Mouse (Mus musculus) cerebellum, postnatal 25 days (tissue): ENCODE measurements around the gene Zfand2b.

Experiments
- DNase-seq, 2 experiments: peaks; one replicate each; pipeline ENCODE4 v3.0.0; 2021; ENCODE audit warnings: mixed read lengths in 2 of 2

The Zfand2b gene

DNA sequence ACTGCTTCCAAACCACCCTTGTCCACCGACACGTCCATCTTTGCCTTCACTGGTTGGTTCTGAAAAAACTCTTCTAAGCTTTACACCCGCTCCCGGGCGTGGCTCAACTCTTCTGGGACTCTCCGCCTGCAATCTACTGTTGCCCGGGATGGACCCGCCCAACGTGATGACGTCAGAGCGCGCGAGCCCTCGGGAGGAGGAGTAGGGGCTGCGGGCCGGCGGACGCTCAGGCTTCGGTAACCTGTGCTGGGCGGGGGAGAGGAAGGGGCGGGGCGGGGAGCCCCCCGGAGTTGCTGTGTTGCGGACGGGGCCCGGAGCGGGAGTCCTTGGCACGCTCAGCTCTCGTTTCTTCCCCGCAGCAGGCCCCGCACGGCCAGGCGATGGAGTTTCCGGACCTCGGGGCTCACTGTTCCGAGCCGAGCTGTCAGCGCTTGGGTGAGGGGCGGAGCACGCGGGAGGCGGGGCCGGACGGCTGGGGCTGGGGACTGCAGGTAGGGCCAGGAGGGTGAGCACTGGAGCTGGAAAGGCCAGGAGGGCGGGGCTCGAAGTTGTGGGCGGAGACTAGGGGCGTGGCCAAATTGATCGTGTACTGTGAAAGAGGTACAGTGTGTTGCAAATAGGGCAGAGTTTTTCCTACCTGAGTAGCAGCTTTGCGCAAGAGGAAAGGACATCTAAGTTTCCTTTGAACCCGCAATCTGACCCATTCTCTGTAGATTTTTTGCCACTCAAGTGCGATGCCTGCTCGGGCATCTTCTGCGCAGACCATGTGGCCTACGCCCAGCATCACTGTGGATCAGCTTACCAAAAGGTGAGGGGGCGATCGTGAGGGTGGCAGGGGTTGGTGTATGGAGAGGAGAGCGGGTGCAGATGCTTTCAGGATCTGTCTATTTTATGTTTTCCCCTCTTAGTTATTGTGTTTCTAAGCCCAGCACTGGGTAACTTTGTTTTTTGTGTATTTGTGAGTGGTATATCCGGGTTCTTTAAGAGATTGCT lies at the start of gene Zfand2b:
Gene Zfand2b (plus strand): TSS at position 175 of the 993 bp plus-strand sequence.
- DNase-seq = peak; percentile 97 to 98

DNA sequence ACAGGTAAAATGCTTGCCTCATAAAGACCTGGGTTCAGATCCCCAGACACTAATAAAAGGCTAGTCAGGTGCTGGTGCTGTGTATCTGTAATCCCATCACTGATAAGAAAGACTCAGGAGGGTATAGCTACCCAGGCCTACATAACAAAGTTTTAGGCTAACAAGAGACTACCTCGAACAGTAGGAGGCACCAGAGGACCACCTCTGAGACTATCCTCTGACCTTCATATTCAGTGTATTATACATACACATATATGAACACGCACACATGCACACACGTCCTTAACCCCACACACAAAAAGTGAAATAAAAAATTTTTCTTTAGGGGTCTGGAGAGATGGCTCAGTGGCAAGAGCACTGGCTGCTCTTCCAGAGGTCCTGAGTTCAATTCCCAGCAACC lies 46.2 kb upstream of the Zfand2b start:
- no peak for DNase-seq

DNA sequence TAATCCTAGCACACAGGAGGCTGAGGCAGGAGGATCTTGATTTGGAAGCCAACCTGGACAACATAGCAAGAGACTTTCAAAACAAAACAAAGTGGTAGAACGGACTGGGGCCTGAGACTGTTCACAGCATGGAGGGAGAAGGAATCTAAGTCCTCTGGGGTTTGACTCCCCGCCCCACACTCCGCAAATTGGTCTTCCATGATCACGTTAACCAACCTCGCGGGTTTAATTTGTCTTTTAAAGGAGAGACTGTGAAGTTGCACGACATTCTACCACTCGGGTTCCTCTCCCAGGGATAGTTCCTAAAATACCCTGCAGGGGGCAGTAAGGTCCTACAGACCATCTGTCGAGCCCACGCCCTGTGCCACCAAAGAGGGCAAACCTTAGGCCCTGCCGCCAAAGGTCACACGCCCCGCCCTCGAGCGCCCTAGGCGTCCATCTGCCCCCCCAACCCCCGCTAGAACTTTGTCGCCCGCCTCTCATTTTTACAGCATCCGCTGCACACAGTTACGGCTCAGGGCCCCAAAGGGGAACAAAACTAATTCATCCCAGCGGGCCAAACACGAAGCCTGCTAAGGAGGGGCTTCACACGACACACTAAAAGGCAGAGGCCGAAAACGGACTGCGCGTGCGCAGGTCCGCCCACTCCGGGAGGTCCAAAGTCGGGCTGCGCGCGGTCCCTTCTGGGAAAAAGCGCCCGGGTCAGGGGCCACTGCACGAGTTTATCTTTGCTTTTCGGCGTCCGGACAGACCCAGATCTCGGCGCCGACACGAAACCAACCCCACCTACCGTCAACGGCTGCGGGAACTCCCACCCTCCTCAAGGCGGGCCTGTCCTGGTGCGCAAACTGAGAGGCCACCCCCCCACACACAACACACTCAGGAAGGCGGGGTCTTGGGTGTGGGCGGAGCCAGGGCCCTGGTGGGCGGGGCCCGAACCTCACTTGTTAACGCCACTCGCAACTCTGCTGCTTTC lies 43.8 kb upstream of the Zfand2b start, which contains the start of gene Nhej1:
Gene Nhej1 (minus strand): TSS at position 855 of the 976 bp plus-strand sequence.
- peak; percentile 95 to 96 for DNase-seq

DNA sequence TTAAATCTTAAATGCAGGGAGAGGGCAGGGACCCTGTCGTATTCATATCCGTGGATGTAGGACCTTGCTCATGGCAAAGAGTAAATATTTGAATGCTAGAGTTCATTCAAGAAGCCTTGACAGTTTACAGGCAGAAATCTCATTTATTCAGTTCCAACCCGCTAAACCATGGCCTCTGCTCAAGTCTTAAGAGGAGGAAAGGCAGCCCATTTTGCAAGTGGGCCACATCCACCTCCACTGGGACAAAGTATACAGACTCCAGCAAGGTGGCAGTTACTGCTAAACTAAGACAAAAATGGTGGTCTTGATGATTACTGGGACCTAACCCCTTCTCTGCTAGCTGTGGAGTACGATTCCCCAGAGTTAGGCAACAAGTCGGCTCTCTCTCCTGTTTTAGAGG lies 43.0 kb upstream of the Zfand2b start:
- DNase-seq = no peak

DNA sequence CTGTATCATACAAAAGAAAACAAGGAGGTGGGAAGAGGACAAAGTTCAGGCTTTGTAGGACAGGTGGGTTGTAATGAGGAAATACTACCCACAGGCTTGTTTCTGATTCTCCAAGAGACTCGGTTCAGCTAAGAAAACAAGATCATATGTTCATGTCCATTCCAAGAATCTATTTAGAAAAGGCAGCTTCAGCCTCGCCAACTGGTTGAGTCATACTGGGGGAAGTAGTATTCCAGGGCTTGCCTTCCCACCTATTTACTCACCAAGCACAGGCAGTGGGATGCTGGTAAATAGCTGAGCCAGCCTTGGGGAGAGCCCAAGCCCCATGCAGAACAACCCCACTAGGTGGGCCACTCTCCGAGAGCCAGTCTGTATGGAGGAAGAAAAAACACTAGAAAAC lies 39.8 kb upstream of the Zfand2b start:
- DNase-seq = no peak

DNA sequence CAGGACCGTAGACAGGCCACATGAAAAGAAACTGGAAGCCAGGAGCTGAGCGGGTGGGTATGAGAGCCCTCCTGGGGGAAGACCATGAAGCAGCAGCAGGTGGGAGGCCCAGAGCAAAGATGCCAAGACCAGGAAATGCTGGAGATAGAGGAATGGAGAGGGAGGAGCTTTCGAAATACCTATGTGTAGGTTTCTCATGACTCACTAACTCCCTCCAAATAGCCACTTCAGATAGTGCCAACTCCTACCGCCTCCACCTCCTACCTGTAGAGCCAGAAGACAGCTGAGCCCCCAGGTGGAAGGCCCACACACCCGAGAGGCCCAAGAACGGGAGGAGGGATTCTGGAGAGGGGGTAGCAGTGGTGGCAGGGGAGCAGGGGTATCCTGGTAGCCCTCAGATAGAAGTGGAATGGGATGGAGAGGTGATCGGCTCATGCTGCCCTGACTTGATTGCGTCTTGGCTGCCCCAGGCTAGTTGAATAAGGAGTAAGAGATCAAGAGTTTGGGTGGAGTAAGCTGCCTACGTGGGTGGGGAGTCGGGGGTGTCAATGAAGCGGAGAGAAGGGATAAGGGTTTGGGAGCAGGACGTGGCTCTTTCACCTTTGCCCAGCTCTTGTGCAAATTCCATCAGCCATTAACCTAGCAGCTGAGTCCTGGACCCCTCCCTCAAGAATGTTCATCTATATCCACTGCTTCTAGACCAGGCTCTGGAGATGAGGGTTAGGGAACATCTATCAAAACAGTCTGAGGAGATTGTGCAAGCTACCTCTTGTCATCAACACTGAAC lies 34.8 kb upstream of the Zfand2b start, which contains the start of gene Slc23a3:
Gene Slc23a3 (minus strand): TSS at position 470 of the 787 bp plus-strand sequence.
- no peak for DNase-seq

DNA sequence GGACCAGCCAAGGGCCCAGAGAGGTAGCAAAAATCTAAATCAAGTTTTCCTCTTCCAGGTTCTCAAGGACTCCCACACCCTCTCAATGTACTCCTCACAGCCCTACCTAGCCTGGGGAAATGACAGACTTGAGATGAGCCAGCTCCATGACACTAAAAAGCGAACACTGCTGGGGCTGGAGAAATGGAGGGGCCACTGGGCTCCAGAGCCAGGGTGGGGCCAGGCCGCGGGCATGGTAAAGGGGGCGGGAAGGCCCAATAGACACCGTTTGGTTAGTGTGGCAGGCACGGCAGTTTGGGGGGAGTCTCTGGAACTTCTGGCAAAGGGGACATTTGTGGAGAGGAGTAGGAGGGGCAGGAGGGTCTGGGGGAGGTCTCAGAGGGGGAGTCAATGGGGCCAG lies 32.2 kb upstream of the Zfand2b start:
- no peak for DNase-seq

DNA sequence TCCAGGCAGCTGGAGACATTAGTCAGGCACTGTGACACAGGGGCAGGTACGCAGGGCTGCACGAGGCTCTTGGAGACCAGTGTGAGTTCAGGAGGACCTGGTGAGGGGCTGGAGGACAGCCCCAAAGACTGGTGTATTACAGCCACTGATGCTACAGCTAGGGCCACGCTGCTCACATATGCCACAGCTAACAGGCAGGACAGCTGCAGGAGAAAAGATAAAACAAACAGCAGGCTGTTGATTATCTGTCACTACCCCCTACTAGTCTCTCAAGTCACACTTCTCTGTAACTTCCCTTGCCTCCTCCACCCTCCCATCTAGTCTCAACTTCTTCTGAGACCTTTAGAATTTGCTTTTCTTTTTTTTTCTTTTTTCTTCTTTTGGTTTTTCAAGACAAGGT lies 31.7 kb upstream of the Zfand2b start:
- no peak for DNase-seq

DNA sequence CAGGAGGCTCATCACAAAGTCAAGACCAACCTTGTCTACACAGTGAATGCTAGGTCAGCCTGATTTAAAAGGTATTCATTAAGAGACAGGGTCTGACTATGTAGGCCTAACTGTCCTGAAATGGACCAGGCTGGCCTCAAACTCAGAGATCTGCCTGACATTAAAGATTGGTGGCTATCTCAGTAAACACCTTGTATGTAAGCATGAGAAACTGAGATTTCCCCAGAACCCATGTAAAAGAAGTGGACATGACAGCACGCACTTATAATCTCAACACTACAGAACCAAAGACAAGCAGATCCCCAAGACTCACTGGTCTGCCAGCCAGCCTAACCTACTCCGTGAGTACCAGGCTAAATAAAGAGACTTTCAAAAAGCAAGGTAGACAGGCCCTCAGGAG lies 30.0 kb upstream of the Zfand2b start:
- DNase-seq = no peak

DNA sequence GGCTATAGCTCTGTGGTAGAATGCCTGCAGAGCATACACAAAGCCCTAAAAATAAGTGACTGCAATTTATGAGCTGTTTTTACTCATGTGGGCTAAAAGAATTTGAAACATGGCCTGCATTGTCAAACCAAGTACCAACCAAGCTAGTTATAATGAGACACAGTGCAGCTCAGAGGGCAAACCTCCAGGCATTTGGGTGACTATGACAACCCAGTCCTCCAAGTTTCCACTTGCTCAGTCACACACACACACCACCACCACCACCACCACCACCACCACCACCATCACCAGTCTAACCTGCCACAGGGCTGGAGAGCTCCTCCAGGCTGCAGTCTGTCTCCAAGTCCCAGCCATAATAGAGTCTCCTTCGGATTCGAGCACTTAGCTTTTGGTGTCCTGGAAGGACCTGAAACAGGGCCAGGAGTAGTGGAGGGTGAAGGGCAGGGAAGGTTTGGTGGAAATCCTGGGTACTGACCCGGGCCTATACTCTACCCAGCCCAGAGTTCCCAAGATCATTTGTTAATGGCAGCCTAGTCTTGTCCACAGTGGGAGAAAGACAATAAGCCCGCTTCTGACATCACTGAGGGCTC lies 27.8 kb upstream of the Zfand2b start:
- no peak for DNase-seq

DNA sequence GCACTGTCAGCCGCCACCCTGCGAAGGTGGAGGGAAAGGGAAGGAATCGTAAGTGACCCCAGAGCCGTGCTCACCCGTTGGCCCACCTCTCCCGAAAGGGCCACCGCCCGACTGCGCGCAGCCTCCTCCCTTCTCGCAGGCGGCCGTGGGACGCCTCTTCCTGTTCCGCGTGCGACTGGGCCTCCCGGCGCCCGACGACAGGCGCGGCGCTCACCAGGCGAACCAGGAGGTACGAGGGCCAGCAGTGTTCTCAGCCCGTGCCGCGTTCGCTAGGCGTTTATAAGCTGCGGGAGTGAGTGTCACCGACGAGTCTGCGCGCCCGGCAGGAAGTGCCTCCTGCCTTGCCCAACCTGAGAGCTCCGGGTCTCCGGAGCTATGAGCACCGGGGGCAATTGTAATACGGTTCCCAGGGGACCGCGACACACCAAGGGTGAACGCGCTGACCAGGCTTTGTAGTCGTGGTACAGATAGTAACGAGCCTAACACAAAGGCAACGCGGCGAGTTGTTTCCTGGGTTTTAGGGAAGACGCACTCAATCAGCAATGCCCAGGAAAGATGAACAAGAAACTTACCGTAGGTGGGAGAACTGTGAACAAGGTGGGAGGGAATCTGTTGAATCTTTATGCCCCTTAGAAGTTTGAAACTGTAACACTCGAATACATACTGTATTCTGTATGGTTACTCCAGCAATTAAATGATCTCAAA lies 26.8 kb upstream of the Zfand2b start:
- DNase-seq = peak; percentile 65 to 71

DNA sequence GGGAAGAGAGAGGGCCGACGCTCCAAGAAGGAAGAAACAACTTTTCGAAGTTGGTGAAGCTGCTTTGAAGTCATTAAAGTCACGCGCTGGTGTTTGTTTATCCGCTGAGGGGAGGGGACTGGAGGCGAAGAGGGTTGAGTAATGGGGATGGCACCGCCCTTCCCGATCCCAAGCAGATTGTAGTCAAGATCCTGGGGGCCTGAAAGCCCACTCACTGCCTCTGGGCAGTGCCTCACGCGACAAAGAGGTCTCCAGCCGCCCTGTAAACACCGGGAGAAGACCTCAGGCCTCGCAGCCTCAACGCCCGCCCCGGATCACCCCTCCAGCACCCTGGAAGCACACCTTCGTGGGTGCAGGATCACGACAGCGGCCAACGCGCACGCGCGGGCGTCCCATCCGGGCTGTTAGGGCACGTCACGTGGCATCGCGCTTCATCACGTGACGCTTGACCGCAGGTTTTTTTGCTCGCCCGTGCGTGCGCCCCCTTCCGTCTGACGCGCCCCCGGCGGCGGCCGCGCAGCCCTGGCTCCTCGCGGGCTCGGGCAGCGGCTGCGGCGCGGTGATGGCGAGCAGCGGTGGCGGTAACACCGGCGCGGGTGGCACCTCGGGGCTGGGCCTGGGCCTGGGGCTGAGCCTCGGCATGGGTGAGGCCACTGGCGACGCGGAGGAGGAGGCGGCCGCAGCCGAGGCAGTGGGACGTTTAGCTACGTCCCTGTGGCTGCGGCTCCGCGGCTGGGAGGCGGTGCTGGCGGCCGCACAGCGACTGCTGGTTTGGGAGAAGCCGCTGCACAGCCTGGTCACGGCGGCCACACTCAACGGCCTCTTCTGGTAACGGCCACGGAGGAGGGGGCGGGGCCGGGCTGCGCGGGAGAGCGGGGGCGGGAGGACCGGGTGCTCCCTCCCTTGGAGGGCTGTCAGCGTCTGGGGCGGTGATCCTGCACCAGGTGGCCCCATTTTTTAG lies 25.9 kb upstream of the Zfand2b start, which contains the start of the genes Cnppd1 and Retreg2:
Gene Cnppd1 (minus strand): TSS at position 411 of the 961 bp plus-strand sequence.
Gene Retreg2 (plus strand): TSS at position 478 of the 961 bp plus-strand sequence.
- DNase-seq = peak; percentile 98

DNA sequence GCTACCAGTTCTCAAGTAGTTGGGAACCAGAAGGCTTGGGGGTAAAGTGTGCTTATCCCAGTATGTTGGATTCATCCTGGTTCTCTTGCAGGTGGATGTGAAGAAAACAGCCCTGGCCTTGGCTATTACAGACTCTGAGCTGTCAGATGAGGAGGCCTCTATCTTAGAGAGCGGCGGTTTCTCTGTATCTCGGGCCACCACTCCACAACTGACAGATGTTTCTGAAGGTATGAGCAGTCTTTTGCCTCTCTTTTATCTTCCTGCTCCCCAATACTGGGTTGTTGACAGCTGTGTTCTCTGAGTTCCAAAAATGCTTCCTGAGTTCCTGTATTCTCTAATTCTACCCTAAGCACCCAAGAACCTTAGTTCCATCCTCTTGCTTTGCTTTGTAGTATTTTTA lies 22.9 kb upstream of the Zfand2b start:
- DNase-seq = no peak

DNA sequence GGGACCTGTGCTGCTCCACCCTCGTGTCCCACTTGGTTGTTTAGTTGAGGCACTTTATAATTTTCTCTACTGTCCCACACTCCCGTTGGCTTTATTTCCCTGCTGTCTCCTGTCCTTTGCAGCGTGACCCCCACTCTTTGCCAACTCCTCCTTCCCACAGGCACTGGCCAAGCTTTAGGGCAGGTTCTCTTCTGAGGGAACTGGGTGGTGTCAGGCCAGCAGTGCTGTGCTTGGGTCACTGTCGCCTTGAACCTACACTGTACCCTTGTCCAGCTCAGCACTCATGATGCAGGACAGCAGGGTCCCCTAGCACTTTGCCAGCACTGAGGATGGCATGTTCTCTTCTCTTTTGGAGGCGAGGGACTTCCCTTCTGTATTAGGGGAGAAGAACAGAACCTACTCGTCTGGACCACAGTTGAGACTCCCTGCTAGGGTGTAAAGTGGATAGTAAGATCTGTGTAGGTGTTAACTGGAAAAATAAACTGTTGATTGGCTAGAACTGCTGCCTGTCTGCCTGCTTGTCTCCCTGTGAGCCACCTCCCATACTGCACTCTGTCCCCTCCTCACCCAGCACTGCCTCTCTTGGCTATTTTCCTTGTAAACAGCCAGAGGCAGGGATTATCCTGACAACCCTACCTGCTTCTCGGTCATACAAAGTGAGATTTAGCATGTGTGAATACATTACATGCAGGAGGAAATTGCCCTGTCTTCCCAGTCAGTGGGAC lies 20.9 kb upstream of the Zfand2b start:
- DNase-seq = no peak

DNA sequence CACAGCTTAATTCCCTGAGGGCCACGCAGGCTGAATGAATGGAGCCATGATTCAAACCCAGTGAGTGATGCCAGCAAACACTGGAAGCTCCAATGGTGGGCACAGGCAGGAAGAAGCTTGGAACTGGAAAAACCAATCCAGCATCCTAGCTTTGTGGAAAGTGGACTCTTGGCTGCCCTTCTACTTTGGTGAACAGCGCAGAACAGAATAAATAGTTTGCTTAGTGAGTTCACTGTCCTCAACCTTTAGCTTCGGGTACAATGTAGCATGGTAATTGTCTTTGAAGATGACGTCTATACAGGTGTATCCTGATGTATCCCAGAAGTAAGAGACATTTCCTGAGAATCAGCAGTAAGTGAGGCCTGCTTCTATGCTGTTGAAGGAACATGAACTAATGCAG lies 19.7 kb upstream of the Zfand2b start:
- DNase-seq = no peak

DNA sequence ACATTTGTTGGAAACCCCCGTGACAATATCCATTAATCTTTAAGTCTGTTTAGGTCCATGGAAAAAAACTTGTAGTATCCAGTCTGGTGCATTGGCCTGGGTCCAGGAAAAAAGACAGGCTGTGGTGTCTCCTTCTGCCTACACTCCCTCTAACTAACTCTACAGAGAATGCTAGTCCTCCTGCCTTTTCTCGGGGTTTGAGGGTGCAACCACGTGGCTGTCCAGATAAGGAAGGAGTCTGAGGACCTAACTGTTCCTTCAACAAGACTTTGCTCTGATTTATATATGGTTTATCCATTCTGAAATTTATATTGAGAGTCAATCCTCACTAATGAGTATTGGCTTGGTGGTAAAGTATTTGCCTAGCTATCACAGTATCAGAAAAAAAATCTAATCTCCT lies 12.6 kb upstream of the Zfand2b start:
- no peak for DNase-seq

DNA sequence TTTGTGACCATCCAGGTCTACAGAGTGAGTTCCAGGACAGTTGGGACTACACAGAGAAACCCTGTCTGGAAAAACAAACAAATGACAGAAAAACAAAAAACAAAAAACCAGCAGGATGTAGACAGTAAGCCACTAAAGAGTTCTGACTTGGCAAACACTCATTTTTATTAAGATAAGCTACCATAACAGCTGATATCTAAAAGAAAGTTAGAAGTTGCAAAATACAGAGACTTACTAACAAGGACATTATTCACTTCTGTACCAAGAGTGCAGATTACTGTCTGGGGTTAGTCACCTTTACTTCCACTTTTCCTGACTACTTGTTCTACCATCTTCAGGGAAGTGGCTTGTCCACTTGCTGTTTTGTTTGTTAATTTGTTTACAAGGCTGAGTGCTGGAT lies 9.5 kb upstream of the Zfand2b start:
- no peak for DNase-seq

DNA sequence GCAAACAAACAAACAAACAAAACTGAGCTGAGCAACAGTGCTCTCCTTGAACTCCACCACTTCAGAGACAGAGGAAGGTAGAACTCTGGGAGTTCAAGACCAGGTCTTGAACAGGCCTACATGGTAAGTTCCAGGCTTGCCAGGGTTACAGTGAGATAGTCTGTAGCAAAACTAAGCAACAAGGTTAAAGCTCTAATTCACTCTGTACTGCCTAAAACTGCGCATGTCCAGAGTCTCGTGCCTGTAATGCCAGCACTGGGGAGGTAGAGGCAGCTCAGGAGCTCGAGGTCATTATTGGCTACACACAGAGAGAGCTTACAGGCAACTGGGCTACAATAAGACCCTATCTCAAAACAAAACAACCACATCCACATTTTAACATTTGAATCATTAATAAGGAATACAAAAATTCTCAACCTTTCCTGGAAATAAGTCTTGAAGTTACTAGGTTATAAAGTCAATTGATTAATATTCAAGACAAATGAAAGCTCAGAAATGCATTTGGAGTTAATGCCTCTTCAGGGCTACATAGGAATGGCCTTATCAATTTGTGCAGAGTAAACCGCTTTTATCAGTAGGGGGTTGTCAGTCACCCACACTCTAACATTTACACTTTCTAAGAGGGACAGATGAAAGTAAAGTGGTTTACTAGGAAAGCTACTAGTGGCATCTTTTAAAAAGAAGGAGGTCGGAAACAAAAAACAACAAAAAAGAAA lies 8.7 kb upstream of the Zfand2b start:
- no peak for DNase-seq

DNA sequence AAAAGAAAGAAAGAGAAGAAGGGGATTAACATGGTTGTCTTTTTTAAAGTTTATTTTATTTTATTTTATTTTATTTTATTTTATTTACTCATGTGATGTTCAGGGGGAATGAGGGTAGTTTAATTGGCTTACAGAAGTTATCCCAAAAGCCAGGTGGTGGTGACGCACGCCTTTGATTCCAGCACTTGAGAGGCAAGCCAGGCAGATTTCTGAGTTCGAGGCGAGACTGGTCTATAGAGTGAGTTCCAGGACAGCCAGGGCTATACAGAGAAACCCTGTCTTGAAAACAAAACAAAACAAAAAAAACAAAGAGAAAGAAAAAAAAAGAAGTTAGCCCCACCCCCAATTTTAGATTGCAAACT lies 8.2 kb upstream of the Zfand2b start:
- no peak for DNase-seq
